Mouse (Mus musculus) small intestine, adult 2 months (tissue): ENCODE data around the gene Fam98c.

Source experiments
- CTCF ChIP-seq: fragments of 200-500 bp; IDR thresholded peaks from 2 replicates; pipeline ENCODE4 v1.5.1; 2012; ENCODE audit warnings: low read depth, mild to moderate bottlenecking, control low read depth, inconsistent platforms, low read length, moderate library complexity, mixed read lengths; ENCODE audit not compliant: insufficient replicate concordance, insufficient read length; ENCODE audit errors: extremely low read depth
- POLR2A ChIP-seq: fragments of 200-500 bp; IDR thresholded peaks from 2 replicates; pipeline ENCODE4 v1.6.1; 2012; ENCODE audit warnings: low read depth, mild to moderate bottlenecking, control low read depth, inconsistent platforms, low read length, moderate library complexity

GRCm38 (mm10) chr7:29154018-29154720 is 1.9 kb downstream of the Fam98c start:
- TF ChIP-seq CTCF, result no peak
- TF ChIP-seq POLR2A, result no peak
